Mouse (Mus musculus) liver, adult 2 months (tissue): Measurements from ENCODE around the gene Slc38a10.

Source experiments
- CTCF ChIP-seq: fragments of 200-500 bp; IDR thresholded peaks from 2 replicates; pipeline ENCODE4 v1.5.1; 2011; ENCODE audit warnings: low read depth, low read length, control low read depth
- POLR2A ChIP-seq: fragments of 200-500 bp; IDR thresholded peaks from 2 replicates; pipeline ENCODE4 v1.6.1; 2011; ENCODE audit warnings: low read length, control low read depth; ENCODE audit not compliant: insufficient read depth; ENCODE audit errors: extremely low read depth

- no peak for TF ChIP-seq CTCF
- TF ChIP-seq POLR2A = no peak
These were observed 47.7 kb upstream of the Slc38a10 start for GRCm38 (mm10) chr11:120198831-120199230.
